Mouse (Mus musculus): ENCODE measurements around the gene Pcgf3. TPM values are rescaled to one million over a fixed set of nuclear protein-coding genes. Genes with fewer than 3 reads are reported as not detected.
"Not testable (repeated sequence)": the region's sequence is repeated elsewhere in the genome, so short reads cannot be mapped to it uniquely, and the experiment has no call there.

Pcgf3 gene
- polyA plus RNA-seq, 1 experiment from 2014 or later = 10.0 TPM

DNA sequence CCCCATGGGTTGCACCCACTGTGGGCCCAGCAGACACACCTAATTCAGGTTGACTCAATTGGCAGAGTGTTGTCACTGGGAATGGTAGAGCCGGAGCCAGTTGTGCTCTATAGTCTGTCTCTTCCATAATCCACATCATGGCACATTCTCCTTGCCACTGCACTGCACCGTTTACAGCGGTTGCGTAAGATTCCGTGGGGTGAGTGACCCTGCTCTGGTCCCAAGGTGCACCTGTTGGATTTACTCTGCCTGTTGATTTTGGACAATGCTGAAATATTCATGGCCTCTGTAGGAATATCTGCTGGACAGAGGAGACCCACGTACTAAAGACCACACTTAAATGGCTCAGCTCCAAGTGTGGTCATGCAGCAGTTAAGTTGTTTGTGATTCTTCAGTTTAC, 22.0 kb downstream of the Pcgf3 start:
- no peak overlapping the region for H3K27ac ChIP-seq (replicated peaks)
- H3K9ac ChIP-seq (ENCODE audit: low read length) = no peak overlapping the region
- H3K4me3 ChIP-seq (ENCODE audit: low read depth, low read length) = no peak overlapping the region
- DNase-seq (ENCODE audit: low spot score) = no peak
- no peaks in the 10 kb centered on the region for H3K27me3 ChIP-seq (ENCODE audit: control insufficient read depth, insufficient read depth, low read length)
- no peaks in the 10 kb centered on the region for H3K4me1 ChIP-seq (replicated peaks; ENCODE audit: control insufficient read depth, insufficient read depth)
- 89% methylated on average over 6 of the region's 6 CpGs for WGBS
- peaks cover 2% of the 10 kb centered on the region; the same call in 1 of the 2 replicates for H3K36me3 ChIP-seq (ENCODE audit: control insufficient read depth, insufficient read depth, low read length)
- ATAC-seq (ENCODE audit: low FRiP score, low TSS enrichment) = no peak
- TF ChIP-seq CTCF (IDR thresholded peaks at IDR 0.05; ENCODE audit: low read depth) (no peak), EP300 (optimal IDR thresholded peaks at IDR 0.05) (no peak)
- no peak overlapping the region for H3K4me2 ChIP-seq (replicated peaks; ENCODE audit: low read depth)
- no peaks in the 10 kb centered on the region for H3K9me3 ChIP-seq (ENCODE audit: control insufficient read depth, low read length)

- Histone ChIP-seq H3K27me3 (ENCODE audit: control insufficient read depth, insufficient read depth, low read length) (no peaks in the 10 kb centered on the region), H3K9ac (ENCODE audit: low read length) (no peak overlapping the region), H3K4me3 (ENCODE audit: low read depth, low read length) (no peak overlapping the region), H3K9me3 (ENCODE audit: control insufficient read depth, low read length) (no peaks in the 10 kb centered on the region), H3K36me3 (ENCODE audit: control insufficient read depth, insufficient read depth, low read length) (peaks cover 10% of the 10 kb centered on the region; the same call in 1 of the 2 replicates), H3K4me2 (replicated peaks; ENCODE audit: low read depth) (no peak overlapping the region), H3K27ac (replicated peaks) (no peak overlapping the region), H3K4me1 (replicated peaks; ENCODE audit: control insufficient read depth, insufficient read depth) (no peaks in the 10 kb centered on the region)
- DNase-seq (ENCODE audit: low spot score) (peak; percentile 56), ATAC-seq (ENCODE audit: low FRiP score, low TSS enrichment) (no peak)
- 88% methylated on average over 2 of the region's 2 CpGs for WGBS
- TF ChIP-seq EP300 (optimal IDR thresholded peaks at IDR 0.05) (no peak), CTCF (IDR thresholded peaks at IDR 0.05; ENCODE audit: low read depth) (peak; percentile 76)
Measured at GRCm38 (mm10) chr5:108485239-108485638, 24.2 kb downstream of the Pcgf3 start.

DNA sequence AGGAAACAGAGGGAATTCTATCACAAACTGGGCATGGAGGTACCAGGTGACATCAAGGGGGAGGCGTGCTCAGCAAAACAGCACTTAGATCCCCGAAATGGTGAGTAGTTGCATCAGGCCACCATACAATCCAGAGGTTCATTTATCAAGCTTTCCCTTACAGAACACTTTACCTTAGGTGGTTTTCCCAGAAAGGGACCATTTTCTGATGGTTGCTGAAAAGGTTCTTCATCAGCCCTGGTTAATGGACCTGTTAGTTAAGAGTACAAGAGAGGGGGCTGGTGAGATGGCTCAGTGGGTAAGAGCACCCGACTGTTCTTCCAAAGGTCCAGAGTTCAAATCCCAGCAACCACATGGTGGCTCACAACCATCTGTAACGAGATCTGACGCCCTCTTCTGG, 25.1 kb downstream of the Pcgf3 start:
- not testable (repeated sequence) for H3K9ac ChIP-seq (ENCODE audit: low read length); H3K4me2 ChIP-seq (replicated peaks; ENCODE audit: low read depth); H3K4me1 ChIP-seq (replicated peaks; ENCODE audit: control insufficient read depth, insufficient read depth); H3K4me3 ChIP-seq (ENCODE audit: low read depth, low read length); DNase-seq (ENCODE audit: low spot score); H3K27me3 ChIP-seq (ENCODE audit: control insufficient read depth, insufficient read depth, low read length); H3K27ac ChIP-seq (replicated peaks); H3K9me3 ChIP-seq (ENCODE audit: control insufficient read depth, low read length); ATAC-seq (ENCODE audit: low FRiP score, low TSS enrichment)
- WGBS = 92% methylated on average over 5 of the region's 5 CpGs
- H3K36me3 ChIP-seq (ENCODE audit: control insufficient read depth, insufficient read depth, low read length) = peaks cover 13% of the 10 kb centered on the region; the same call in 1 of the 2 replicates

- Histone ChIP-seq H3K36me3 (ENCODE audit: control insufficient read depth, insufficient read depth, low read length) (peaks cover 40% of the 10 kb centered on the region), H3K9me3 (ENCODE audit: control insufficient read depth, low read length) (no peaks in the 10 kb centered on the region), H3K9ac (ENCODE audit: low read length) (no peak overlapping the region), H3K4me2 (replicated peaks; ENCODE audit: low read depth) (no peak overlapping the region), H3K4me3 (ENCODE audit: low read depth, low read length) (no peak overlapping the region), H3K4me1 (replicated peaks; ENCODE audit: control insufficient read depth, insufficient read depth) (no peaks in the 10 kb centered on the region), H3K27ac (replicated peaks) (no peak overlapping the region), H3K27me3 (ENCODE audit: control insufficient read depth, insufficient read depth, low read length) (no peaks in the 10 kb centered on the region)
- 82% methylated on average over 1 of the region's 1 CpGs for WGBS
- no peak for TF ChIP-seq CTCF (IDR thresholded peaks at IDR 0.05; ENCODE audit: low read depth)
- TF ChIP-seq EP300 (optimal IDR thresholded peaks at IDR 0.05) = no peak
- no peak for ATAC-seq (ENCODE audit: low FRiP score, low TSS enrichment)
- DNase-seq (ENCODE audit: low spot score) = no peak
Measured at GRCm38 (mm10) chr5:108501573-108501972, 40.5 kb downstream of the Pcgf3 start.

- Histone ChIP-seq H3K9ac (ENCODE audit: low read length) (no peak overlapping the region), H3K27ac (replicated peaks) (no peak overlapping the region), H3K4me2 (replicated peaks; ENCODE audit: low read depth) (no peak overlapping the region), H3K36me3 (ENCODE audit: control insufficient read depth, insufficient read depth, low read length) (peaks cover 40% of the 10 kb centered on the region), H3K27me3 (ENCODE audit: control insufficient read depth, insufficient read depth, low read length) (no peaks in the 10 kb centered on the region), H3K4me3 (ENCODE audit: low read depth, low read length) (no peak overlapping the region), H3K9me3 (ENCODE audit: control insufficient read depth, low read length) (no peaks in the 10 kb centered on the region), H3K4me1 (replicated peaks; ENCODE audit: control insufficient read depth, insufficient read depth) (no peaks in the 10 kb centered on the region)
- ATAC-seq (ENCODE audit: low FRiP score, low TSS enrichment) = no peak
- DNase-seq (ENCODE audit: low spot score) = no peak
- 85% methylated on average over 18 of the region's 18 CpGs for WGBS
- TF ChIP-seq EP300 (optimal IDR thresholded peaks at IDR 0.05) (no peak), CTCF (IDR thresholded peaks at IDR 0.05; ENCODE audit: low read depth) (no peak)
Measured at GRCm38 (mm10) chr5:108502286-108502685, 41.3 kb downstream of the Pcgf3 start.

DNA sequence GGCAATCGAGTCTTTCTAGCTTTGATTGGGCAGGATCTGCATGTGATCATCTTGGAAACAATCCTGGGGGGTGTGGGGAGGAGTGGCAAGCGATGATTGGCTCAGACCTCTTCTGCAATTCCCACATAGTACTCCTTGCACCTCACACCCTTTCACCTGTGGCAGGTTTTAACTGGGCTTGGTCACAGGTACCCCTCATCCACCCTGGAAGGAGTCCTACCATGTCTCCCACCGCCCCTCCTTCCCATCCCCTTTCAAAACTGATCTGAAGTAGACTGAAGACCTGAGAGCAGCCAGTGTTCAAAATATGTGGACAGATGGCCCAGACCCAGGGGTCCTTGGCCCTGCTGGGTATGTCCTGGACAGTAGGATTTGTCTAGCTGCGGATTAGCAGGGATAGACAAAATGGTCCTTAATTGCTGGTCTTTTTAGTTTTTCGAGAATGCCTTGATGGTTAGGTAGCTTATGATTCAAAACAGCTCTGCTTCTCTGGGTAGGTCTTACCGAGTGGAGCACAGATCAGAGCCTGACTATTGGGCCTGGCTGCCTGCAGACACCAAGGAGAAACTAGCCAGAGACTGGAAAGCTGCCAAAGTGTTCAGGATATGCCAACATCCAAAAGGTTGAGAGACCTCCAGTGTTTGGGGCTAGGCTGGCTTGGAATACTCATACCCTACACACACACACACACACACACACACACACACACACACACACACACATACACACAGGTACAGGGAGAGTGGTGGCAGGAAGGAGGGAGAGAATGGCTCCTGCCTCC, 54.7 kb downstream of the Pcgf3 start:
- Histone ChIP-seq H3K4me1 (replicated peaks; ENCODE audit: control insufficient read depth, insufficient read depth) (no peaks in the 10 kb centered on the region), H3K27me3 (ENCODE audit: control insufficient read depth, insufficient read depth, low read length) (no peaks in the 10 kb centered on the region), H3K27ac (replicated peaks) (no peak overlapping the region), H3K4me2 (replicated peaks; ENCODE audit: low read depth) (no peak overlapping the region), H3K9me3 (ENCODE audit: control insufficient read depth, low read length) (no peaks in the 10 kb centered on the region), H3K36me3 (ENCODE audit: control insufficient read depth, insufficient read depth, low read length) (no peaks in the 10 kb centered on the region), H3K4me3 (ENCODE audit: low read depth, low read length) (no peak overlapping the region), H3K9ac (ENCODE audit: low read length) (no peak overlapping the region)
- peak; percentile 6 for DNase-seq (ENCODE audit: low spot score)
- no peak for TF ChIP-seq EP300 (optimal IDR thresholded peaks at IDR 0.05)
- TF ChIP-seq CTCF (IDR thresholded peaks at IDR 0.05; ENCODE audit: low read depth) = no peak
- 62% methylated on average over 6 of the region's 6 CpGs for WGBS
- no peak for ATAC-seq (ENCODE audit: low FRiP score, low TSS enrichment)
